Mouse (Mus musculus): ENCODE measurements at regions not wholly inside any gene's neighbourhood (a gene's known extent, or its start where the extent isn't known, plus 50 kb on each side); places are given as distances from the start of the nearest gene placed in this dataset.

DNA sequence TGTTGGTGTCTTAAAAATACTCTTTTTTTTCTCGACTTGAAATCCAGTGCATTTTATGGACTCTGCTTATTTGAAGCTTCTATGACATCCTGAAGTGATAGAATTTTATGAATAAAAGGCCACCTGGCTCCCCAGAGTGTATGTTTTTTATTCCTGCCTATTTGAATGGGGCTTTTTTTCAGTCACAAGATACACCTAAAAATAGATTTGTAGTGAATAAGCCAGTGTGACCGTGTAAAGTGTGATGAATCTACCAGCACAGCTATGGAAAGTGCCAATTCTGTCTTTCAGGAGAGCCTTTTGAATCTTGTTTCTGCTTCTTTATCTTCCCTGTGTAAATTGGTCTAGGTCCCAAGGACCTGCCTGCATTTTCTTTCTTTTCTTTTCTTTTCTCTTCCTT lies 119.8 kb upstream of the Pex5l start:
- DNase-seq = no peak

DNA sequence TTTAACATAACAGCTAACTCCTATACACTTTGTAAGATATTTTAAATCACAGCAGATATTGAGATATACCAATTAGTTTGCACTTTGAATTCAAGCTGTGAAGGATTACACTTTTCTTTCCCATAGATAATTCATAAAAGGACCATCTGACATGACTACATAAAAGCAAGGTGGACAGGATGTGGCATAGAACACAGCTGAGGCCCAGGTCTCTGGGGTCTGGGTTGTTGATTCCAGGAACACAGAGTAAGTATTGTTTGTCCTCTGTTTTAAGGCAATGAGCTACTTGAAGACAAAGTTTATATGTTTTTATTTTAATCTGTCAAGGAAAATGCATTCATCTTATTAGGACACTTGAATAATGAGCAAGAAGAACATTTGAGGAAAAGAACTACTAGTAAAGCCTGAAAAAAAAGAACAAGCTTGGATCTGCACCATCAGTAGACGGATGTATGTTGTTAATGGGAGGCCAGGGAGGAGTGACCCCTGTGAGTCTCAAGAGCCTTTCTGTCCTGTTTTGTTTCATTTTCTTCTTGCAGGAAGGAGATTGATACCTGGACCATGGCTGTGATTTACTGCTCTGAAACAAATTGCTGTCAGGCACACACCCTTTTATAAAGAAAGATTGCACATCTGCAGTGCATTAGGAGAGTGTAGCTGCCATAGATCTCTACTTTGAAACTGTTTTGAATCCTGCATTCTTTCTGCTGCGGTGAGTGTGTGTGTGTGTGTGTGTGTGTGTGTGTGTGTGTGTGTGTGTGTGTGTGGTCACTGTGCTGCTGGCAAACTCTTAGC lies 76.4 kb upstream of the Pex5l start:
- DNase-seq = no peak

DNA sequence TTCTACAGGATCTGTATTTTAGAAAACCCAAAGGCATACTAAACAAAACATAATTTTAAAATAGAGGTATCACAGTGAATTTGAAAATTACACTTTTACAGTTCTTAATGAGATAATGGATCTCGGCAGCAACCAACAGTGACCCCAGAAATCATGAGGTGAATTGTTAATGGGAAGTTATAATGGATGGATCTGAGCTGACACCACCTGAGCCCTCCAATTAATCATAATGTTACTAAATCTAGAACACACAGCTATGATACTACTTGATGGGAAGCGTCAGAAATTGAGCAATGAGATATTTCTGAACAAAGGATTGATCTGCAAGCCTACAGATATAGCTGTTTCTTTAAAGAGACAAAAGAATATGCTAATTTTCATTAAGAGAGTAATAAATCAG lies 75.2 kb upstream of the Pex5l start:
- no peak for DNase-seq

DNA sequence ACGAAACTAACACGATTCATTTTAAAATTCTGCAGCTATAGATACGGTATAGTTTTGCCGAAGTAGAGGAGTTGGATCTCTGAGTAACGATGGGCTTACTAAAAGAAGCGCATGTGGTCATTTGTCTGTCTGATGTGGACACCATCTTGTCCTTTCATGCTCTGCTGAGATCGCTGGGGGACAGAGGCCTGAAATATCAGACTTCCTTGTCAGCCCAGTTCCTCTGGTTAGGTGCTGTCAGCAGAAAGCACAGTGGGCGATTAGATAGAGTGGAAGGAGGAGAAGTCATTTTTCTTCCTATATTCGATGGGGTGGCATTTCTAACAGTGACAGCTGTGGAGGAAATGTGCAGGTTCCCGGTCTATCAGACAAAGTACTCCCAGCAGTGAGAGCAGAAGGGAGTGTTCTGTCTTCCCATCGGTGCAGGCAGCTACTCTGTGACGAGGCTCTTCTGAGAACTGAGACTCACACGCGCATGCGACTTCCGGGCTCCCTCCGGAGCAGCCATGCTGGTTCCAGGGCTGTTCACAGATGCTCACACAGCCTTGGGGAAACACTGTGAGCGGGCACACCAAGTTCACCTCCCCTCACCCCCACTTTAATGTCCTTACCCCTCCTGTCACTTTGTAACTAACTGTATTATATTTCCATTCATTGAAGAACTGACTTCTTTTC lies 74.5 kb upstream of the Pex5l start:
- no peak for DNase-seq

DNA sequence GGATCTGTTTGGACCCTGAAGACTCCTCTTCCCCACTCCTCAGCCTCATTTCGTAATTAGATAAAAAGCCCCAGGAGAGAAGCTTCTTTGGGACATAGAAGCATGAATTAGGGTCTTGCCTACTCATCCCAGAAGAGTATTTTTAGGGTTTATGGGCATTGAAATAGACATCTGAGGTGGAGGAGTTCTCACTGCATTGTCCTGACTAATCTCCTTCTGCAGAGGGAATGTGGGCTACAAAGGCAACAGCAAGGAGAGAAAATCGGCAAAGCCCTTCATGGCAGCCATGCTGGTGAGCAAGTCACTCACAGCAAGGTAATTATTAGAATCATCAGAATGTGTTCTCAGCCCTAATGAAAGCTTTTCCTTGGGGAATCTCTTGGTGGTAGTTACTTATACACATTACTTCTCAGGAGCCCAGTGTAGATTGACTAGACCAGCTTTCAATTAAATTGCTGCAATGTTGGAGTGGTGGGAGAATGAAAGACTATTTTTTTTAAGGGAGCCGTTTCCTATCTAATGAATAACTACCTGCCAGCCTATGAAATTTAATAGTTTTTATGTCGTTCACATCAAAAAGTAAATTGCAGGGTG lies 68.3 kb upstream of the Pex5l start:
- DNase-seq = no peak

Measured in B cell, adult 2 months (primary cell).